Mouse (Mus musculus) intestine, embryonic 14.5 days (tissue): ENCODE results near the gene Susd2. TPM values are rescaled to one million over a fixed set of nuclear protein-coding genes. Genes with fewer than 3 reads are reported as not detected.

Experiments used
- ATAC-seq: fragments of 200-750 bp; cut with Nextera tagmentation; replicated peaks from 2 replicates; pipeline ENCODE4 v1.8.0; 2017; ENCODE audit warnings: low read depth, moderate number of reproducible peaks, moderate TSS enrichment, moderate library complexity; ENCODE audit not compliant: low FRiP score, low TSS enrichment
- DNase-seq: peaks from one replicate; pipeline ENCODE4 v3.0.0-alpha.2; 2018; ENCODE audit warnings: low spot score
- H3K27ac ChIP-seq: fragments of 300-500 bp; sonication (generic); 2 replicates; pipeline ENCODE4 v1.5.1; 2014; ENCODE audit warnings: low read depth, mild to moderate bottlenecking, control low read depth
- H3K27me3 ChIP-seq: fragments of 300-500 bp; sonication (generic); replicated peaks from 2 replicates; pipeline ENCODE4 v1.6.1; 2014; ENCODE audit warnings: low read length, control low read depth; ENCODE audit not compliant: control insufficient read depth, insufficient read depth
- H3K36me3 ChIP-seq: fragments of 300-500 bp; sonication (generic); 2 replicates; pipeline ENCODE4 v1.6.1; 2014; ENCODE audit warnings: low read length, control low read depth; ENCODE audit not compliant: control insufficient read depth, insufficient read depth
- H3K4me1 ChIP-seq: fragments of 300-500 bp; sonication (generic); replicated peaks from 2 replicates; pipeline ENCODE4 v1.6.1; 2014; ENCODE audit warnings: low read length, control low read depth, mixed read lengths; ENCODE audit not compliant: control insufficient read depth, insufficient read depth
- H3K4me2 ChIP-seq: fragments of 300-500 bp; sonication (generic); 2 replicates; pipeline ENCODE4 v1.6.1; 2014; ENCODE audit warnings: low read length
- H3K4me3 ChIP-seq: fragments of 300-500 bp; sonication (generic); 2 replicates; pipeline ENCODE4 v1.5.1; 2014; ENCODE audit warnings: low read depth, low read length, control low read depth, mixed read lengths
- H3K9ac ChIP-seq: fragments of 300-500 bp; sonication (generic); 2 replicates; pipeline ENCODE4 v1.6.1; 2014; ENCODE audit warnings: mild to moderate bottlenecking, low read length
- H3K9me3 ChIP-seq: fragments of 300-500 bp; sonication (generic); 2 replicates; pipeline ENCODE4 v1.6.1; 2016; ENCODE audit warnings: low read length, control low read depth; ENCODE audit not compliant: control insufficient read depth
- WGBS: fragments of 180-500 bp; shearing (Covaris S2); extraction: QIAGEN DNeasy Blood & Tissue Kit; methylation state at CpG from one replicate; pipeline ENCODE4 v1.1.7; 2014; 5-methylcytosine and 5-hydroxymethylcytosine counted together
- polyA plus RNA-seq: library from polyadenylated mRNA; unstranded; fragments of >200 nt; fragmentation: Nextera tagmentation; extraction: Ambion mirVana; gene quantifications from 2 replicates; pipeline ENCODE4 v1.2.1, GENCODE M21; 2014

Gene Susd2
- 11.8 and 13.0 TPM in 2 replicates for polyA plus RNA-seq

DNA sequence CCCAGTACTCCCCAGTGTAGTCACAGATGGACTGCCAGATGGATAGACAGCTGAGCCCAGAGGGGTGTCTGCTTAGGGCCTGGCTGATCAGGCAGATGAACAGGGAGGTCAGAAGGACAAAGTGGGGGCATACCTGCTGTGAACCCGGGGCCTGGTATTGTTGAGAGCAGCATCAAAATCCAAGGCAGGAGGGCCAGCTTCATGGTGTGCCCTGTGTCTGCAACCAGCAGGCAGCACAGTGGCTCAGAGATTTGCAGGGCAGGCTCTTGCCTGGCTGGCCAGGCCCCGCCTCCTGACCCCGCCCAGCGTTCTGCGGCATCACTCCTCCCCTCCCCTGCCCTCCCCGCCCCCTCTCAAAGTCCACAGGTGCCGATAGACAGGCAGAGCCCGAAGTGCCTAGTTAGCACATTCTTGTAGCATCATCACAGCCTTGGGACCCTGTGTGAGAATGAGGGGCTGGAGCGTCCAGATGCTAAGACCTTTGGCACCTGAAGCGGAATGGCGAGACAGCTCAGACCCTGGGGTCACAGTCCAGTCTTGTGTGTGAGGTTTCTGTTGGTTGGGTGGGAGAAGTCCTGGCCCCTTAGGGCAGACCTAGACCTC, at the start of gene Susd2:
Gene Susd2, minus strand, starts transcription at position 268 of the 603 bp plus-strand sequence.
- H3K27me3 ChIP-seq, result no peaks in the 10 kb centered on the region
- no peak within 1 kb of the TSS for H3K27ac ChIP-seq
- ATAC-seq, result peak; percentile 70
- no peaks in the 10 kb centered on the region for H3K9me3 ChIP-seq
- H3K4me1 ChIP-seq, result peaks cover 12% of the 10 kb centered on the region
- peak; percentile 81 for DNase-seq
- no peak within 1 kb of the TSS for H3K4me3 ChIP-seq
- no peak within 1 kb of the TSS for H3K9ac ChIP-seq
- H3K36me3 ChIP-seq, result peaks cover 36% of the 10 kb centered on the region
- H3K4me2 ChIP-seq, result peak within 1 kb of the TSS; percentile 29
- 4% methylated on average over 11 of the region's 11 CpGs for WGBS

DNA sequence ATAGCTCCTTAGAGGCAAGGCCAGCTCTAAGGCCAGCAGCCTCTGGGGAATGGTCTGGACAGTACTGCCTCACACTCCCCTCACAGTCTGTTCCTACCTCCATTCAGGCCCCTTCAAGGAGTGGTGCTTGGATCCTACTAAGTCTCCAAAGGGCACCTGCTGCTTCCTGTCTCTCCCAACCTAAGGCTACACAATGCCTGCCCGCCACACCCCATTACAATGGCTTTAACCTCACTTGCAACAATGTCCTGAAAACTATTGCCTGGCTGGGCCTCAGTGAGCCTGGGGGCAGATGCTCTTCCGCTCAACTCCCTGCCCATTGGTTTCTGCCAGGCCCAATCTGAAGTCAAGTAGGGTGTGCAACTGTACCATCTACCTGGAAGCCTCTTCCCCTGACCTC, 44.8 kb upstream of the Susd2 start:
- ATAC-seq, result no peak
- Histone ChIP-seq H3K27me3 (no peaks in the 10 kb centered on the region), H3K9me3 (no peaks in the 10 kb centered on the region), H3K9ac (no peak overlapping the region), H3K4me3 (no peak overlapping the region), H3K36me3 (peaks cover 46% of the 10 kb centered on the region), H3K27ac (no peak overlapping the region), H3K4me1 (peaks cover 5% of the 10 kb centered on the region; the same call in 1 of the 2 replicates), H3K4me2 (no peak overlapping the region)
- WGBS, result 98% methylated on average over 2 of the region's 2 CpGs
- no peak for DNase-seq

GRCm38 (mm10) chr10:75686724-75687123, 42.9 kb upstream of the Susd2 start:
- Histone ChIP-seq H3K4me1 (peaks cover 5% of the 10 kb centered on the region; the same call in 1 of the 2 replicates), H3K9ac (no peak overlapping the region), H3K4me3 (no peak overlapping the region), H3K4me2 (no peak overlapping the region), H3K9me3 (no peaks in the 10 kb centered on the region), H3K27me3 (no peaks in the 10 kb centered on the region), H3K36me3 (peaks cover 43% of the 10 kb centered on the region), H3K27ac (no peak overlapping the region)
- DNase-seq, result no peak
- ATAC-seq, result no peak
- WGBS, result 72% methylated on average over 4 of the region's 4 CpGs

- Histone ChIP-seq H3K4me3 (no peak overlapping the region), H3K9me3 (no peaks in the 10 kb centered on the region), H3K9ac (no peak overlapping the region), H3K4me2 (no peak overlapping the region), H3K36me3 (peaks cover 37% of the 10 kb centered on the region), H3K27ac (no peak overlapping the region), H3K4me1 (peaks cover 5% of the 10 kb centered on the region; the same call in 1 of the 2 replicates), H3K27me3 (no peaks in the 10 kb centered on the region)
- peak; percentile 63 for ATAC-seq
- 54% methylated on average over 12 of the region's 12 CpGs for WGBS
- DNase-seq, result peak; percentile 71
These were observed 40.5 kb upstream of the Susd2 start for GRCm38 (mm10) chr10:75684035-75685004.

DNA sequence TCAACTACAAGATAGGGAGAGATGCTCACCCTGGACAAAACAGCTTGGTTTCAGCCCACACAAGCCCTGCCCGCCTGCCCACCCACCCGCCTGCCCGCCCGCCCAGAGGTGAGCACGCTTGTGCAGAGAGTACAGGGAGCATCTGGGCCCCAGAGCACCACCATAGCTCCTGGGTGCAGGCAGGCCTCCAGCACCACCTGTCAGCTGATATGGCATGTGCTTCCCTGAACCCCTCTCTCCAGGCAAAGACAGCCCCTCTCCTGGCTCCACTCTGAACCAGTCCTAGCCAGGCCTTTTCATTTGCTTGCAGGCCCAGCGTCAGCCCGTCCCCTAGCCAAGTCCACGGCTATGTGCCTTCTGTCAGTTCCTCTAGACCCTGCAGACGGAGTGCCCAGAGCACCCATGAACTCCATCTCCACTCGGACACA, 36.8 kb upstream of the Susd2 start:
- Histone ChIP-seq H3K9me3 (no peaks in the 10 kb centered on the region), H3K4me3 (no peak overlapping the region), H3K27me3 (no peaks in the 10 kb centered on the region), H3K9ac (no peak overlapping the region), H3K4me2 (no peak overlapping the region), H3K36me3 (peaks cover 25% of the 10 kb centered on the region), H3K27ac (no peak overlapping the region), H3K4me1 (peaks cover 25% of the 10 kb centered on the region)
- ATAC-seq, result no peak
- DNase-seq, result no peak
- 90% methylated on average over 10 of the region's 10 CpGs for WGBS

DNA sequence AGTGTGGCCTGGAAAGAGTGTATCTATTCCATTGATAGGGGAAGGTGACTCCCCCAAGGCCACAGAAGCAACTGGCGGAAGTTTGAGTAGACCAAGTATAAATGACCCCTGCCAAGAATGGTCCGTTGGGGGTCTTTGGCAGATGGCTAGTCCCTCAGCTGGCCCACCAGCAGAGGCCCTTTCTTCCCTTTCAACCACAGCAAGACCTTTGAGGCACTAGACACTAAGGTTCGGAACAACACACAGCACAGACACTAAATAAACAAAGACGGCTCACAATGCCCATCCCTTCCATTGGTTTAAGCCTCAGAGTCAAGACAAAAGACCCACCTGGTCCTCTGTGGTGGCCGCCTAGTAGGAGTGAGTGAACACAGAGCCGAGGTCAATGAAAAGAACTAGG, 35.4 kb upstream of the Susd2 start:
- peaks cover 30% of the 10 kb centered on the region for H3K36me3 ChIP-seq
- no peak overlapping the region for H3K4me3 ChIP-seq
- H3K4me1 ChIP-seq, result peaks cover 23% of the 10 kb centered on the region
- no peak for ATAC-seq
- H3K9ac ChIP-seq, result no peak overlapping the region
- H3K9me3 ChIP-seq, result no peaks in the 10 kb centered on the region
- 83% methylated on average over 6 of the region's 6 CpGs for WGBS
- H3K4me2 ChIP-seq, result no peak overlapping the region
- no peaks in the 10 kb centered on the region for H3K27me3 ChIP-seq
- no peak overlapping the region for H3K27ac ChIP-seq
- DNase-seq, result no peak

DNA sequence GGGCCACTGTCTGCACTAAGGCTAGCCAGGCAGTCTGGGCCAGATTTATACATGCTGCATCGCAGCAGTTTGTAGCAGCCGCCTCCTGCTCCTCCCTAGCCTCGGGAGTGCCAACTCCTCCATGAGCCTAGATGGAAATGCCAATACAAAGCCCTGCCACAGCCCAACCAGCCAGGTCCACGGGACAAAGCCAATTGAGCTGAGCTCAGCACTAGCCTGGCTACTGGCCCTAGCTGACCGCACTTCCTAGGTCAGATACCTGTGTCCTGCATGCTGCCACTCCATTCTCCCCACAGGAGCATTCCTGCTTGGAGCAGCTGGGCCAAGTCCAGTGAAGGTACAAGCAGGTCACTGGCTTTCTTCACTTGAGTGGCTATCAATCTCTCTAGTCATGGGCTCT, 34.2 kb upstream of the Susd2 start:
- Histone ChIP-seq H3K4me3 (no peak overlapping the region), H3K9ac (no peak overlapping the region), H3K27me3 (no peaks in the 10 kb centered on the region), H3K27ac (peak overlapping the region; percentile 80; the same call in 1 of the 2 replicates), H3K9me3 (no peaks in the 10 kb centered on the region), H3K4me1 (peaks cover 20% of the 10 kb centered on the region), H3K4me2 (no peak overlapping the region), H3K36me3 (peaks cover 25% of the 10 kb centered on the region)
- DNase-seq, result no peak
- no peak for ATAC-seq
- 90% methylated on average over 5 of the region's 5 CpGs for WGBS

- Histone ChIP-seq H3K4me3 (no peak overlapping the region), H3K4me1 (peaks cover 20% of the 10 kb centered on the region), H3K27ac (peak overlapping the region; percentile 80), H3K9ac (no peak overlapping the region), H3K4me2 (no peak overlapping the region), H3K27me3 (no peaks in the 10 kb centered on the region), H3K36me3 (peaks cover 21% of the 10 kb centered on the region), H3K9me3 (no peaks in the 10 kb centered on the region)
- 95% methylated on average over 2 of the region's 2 CpGs for WGBS
- ATAC-seq (no peak), DNase-seq (no peak)
These were observed 33.8 kb upstream of the Susd2 start for GRCm38 (mm10) chr10:75677571-75677970.
